Mouse (Mus musculus) ES-Bruce4 (cell line): Measurements from ENCODE around the gene Gab1. TPM values are rescaled to one million over a fixed set of nuclear protein-coding genes. Genes with fewer than 3 reads are reported as not detected.

Experiments
- H3K27ac ChIP-seq: 2 replicates; pipeline ENCODE4 v1.5.1; 2012; ENCODE audit warnings: low read length, inconsistent platforms; ENCODE audit not compliant: insufficient read depth
- H3K27me3 ChIP-seq: 2 replicates; pipeline ENCODE4 v1.6.1; 2012; ENCODE audit warnings: mild to moderate bottlenecking, low read length, inconsistent platforms; ENCODE audit not compliant: control insufficient read depth, poor library complexity, insufficient read depth, severe bottlenecking
- H3K36me3 ChIP-seq: 2 replicates; pipeline ENCODE4 v1.6.1; 2012; ENCODE audit warnings: inconsistent platforms, mild to moderate bottlenecking, low read length, moderate library complexity; ENCODE audit not compliant: control insufficient read depth, poor library complexity, insufficient read depth, severe bottlenecking
- H3K4me1 ChIP-seq: one replicate; pipeline ENCODE4 v1.8.1; 2011; ENCODE audit warnings: low read length; ENCODE audit not compliant: control insufficient read depth, insufficient read depth
- H3K4me3 ChIP-seq: 2 replicates; pipeline ENCODE4 v1.5.1; 2011; ENCODE audit warnings: low read depth, mild to moderate bottlenecking, low read length
- H3K9ac ChIP-seq: 2 replicates; pipeline ENCODE4 v1.6.1; 2012; ENCODE audit warnings: low read depth, mild to moderate bottlenecking, inconsistent platforms; ENCODE audit not compliant: poor library complexity, severe bottlenecking
- H3K9me3 ChIP-seq: replicated peaks from 2 replicates; pipeline ENCODE4 v1.6.1; 2012; ENCODE audit warnings: mild to moderate bottlenecking, low read length, inconsistent platforms; ENCODE audit not compliant: control insufficient read depth, poor library complexity, insufficient read depth, severe bottlenecking
- CTCF ChIP-seq: IDR thresholded peaks from one replicate; pipeline ENCODE4 v1.8.1; 2011; ENCODE audit warnings: low read depth, low read length
- EP300 ChIP-seq: IDR thresholded peaks from 2 replicates; pipeline ENCODE4 v1.6.1; 2011; ENCODE audit warnings: low read depth, low read length; ENCODE audit not compliant: insufficient read depth
- POLR2A ChIP-seq: IDR thresholded peaks from one replicate; pipeline ENCODE4 v1.8.1; 2011; ENCODE audit warnings: low read length; ENCODE audit not compliant: insufficient read depth
- polyA plus RNA-seq: library from polyadenylated mRNA; stranded (reverse); fragments of >200 nt; gene quantifications from 2 replicates; pipeline ENCODE4 v1.2.4, GENCODE M21; 2011; ENCODE audit warnings: low read depth; ENCODE audit not compliant: missing spikeins, insufficient read depth, insufficient read length

The Gab1 gene
- polyA plus RNA-seq, 1 experiment = 158 TPM

- H3K36me3 ChIP-seq = peaks cover 67% of the 10 kb centered on the region
- H3K4me3 ChIP-seq = no peak overlapping the region
- no peak for TF ChIP-seq POLR2A
- H3K27me3 ChIP-seq = no peaks in the 10 kb centered on the region
- no peaks in the 10 kb centered on the region for H3K9me3 ChIP-seq
- H3K27ac ChIP-seq = no peak overlapping the region
- H3K9ac ChIP-seq = no peak overlapping the region
- no peaks in the 10 kb centered on the region for H3K4me1 ChIP-seq
Observed at GRCm38 (mm10) chr8:80792214-80792613, 88.1 kb downstream of the Gab1 start.

GRCm38 (mm10) chr8:80789324-80789723 lies 91.0 kb downstream of the Gab1 start:
- H3K9ac ChIP-seq = no peak overlapping the region
- H3K27me3 ChIP-seq = no peaks in the 10 kb centered on the region
- H3K36me3 ChIP-seq = peaks cover 74% of the 10 kb centered on the region
- H3K9me3 ChIP-seq = 0 out of 2 replicates have a peak, but pooled peaks cover 5% of the 10 kb centered on the region
- no peak overlapping the region for H3K4me3 ChIP-seq
- TF ChIP-seq POLR2A (no peak), EP300 (no peak), CTCF (no peak)
- H3K4me1 ChIP-seq = no peaks in the 10 kb centered on the region
- no peak overlapping the region for H3K27ac ChIP-seq

GRCm38 (mm10) chr8:80784559-80784958 lies 95.8 kb downstream of the Gab1 start:
- peaks cover 85% of the 10 kb centered on the region for H3K36me3 ChIP-seq
- H3K4me1 ChIP-seq = no peaks in the 10 kb centered on the region
- no peak overlapping the region for H3K9ac ChIP-seq
- H3K4me3 ChIP-seq = no peak overlapping the region
- 0 out of 2 replicates have a peak, but pooled peaks cover 5% of the 10 kb centered on the region for H3K9me3 ChIP-seq
- TF ChIP-seq POLR2A = no peak
- no peak for TF ChIP-seq CTCF
- TF ChIP-seq EP300 = no peak
- no peaks in the 10 kb centered on the region for H3K27me3 ChIP-seq
- H3K27ac ChIP-seq = no peak overlapping the region

GRCm38 (mm10) chr8:80783271-80783670 lies 97.0 kb downstream of the Gab1 start:
- Histone ChIP-seq H3K4me1 (no peaks in the 10 kb centered on the region), H3K36me3 (peaks cover 80% of the 10 kb centered on the region), H3K9me3 (0 out of 2 replicates have a peak, but pooled peaks cover 5% of the 10 kb centered on the region), H3K27ac (no peak overlapping the region), H3K9ac (no peak overlapping the region), H3K27me3 (no peaks in the 10 kb centered on the region), H3K4me3 (no peak overlapping the region)
- TF ChIP-seq EP300 (no peak), CTCF (no peak), POLR2A (no peak)

GRCm38 (mm10) chr8:80781338-80781737 lies 99.0 kb downstream of the Gab1 start:
- no peaks in the 10 kb centered on the region for H3K4me1 ChIP-seq
- H3K4me3 ChIP-seq = no peak overlapping the region
- 0 out of 2 replicates have a peak, but pooled peaks cover 5% of the 10 kb centered on the region for H3K9me3 ChIP-seq
- TF ChIP-seq POLR2A (no peak), EP300 (no peak), CTCF (no peak)
- no peaks in the 10 kb centered on the region for H3K27me3 ChIP-seq
- H3K27ac ChIP-seq = no peak overlapping the region
- peaks cover 80% of the 10 kb centered on the region for H3K36me3 ChIP-seq
- H3K9ac ChIP-seq = no peak overlapping the region

- Histone ChIP-seq H3K36me3 (peaks cover 72% of the 10 kb centered on the region), H3K9me3 (0 out of 2 replicates have a peak, but pooled peaks cover 5% of the 10 kb centered on the region), H3K4me3 (no peak overlapping the region), H3K9ac (no peak overlapping the region), H3K27ac (no peak overlapping the region), H3K27me3 (no peaks in the 10 kb centered on the region), H3K4me1 (no peaks in the 10 kb centered on the region)
- TF ChIP-seq POLR2A (no peak), EP300 (no peak), CTCF (no peak)
Observed at GRCm38 (mm10) chr8:80780271-80780670, 100.0 kb downstream of the Gab1 start.
